Mouse (Mus musculus) lung, adult 2 months (tissue): ENCODE data around the gene Gm2956. TPM values are rescaled to one million over a fixed set of nuclear protein-coding genes. Genes with fewer than 3 reads are reported as not detected.
"Not testable (repeated sequence)": the region's sequence is repeated elsewhere in the genome, so short reads cannot be mapped to it uniquely, and the experiment has no call there.

ENCODE experiments used
- DNase-seq: peaks from one replicate; pipeline ENCODE4 v3.0.0; 2022
- H3K4me1 ChIP-seq: fragments of 200-500 bp; 2 replicates; pipeline ENCODE4 v1.6.1; 2011; ENCODE audit warnings: low read length; ENCODE audit not compliant: control insufficient read depth, insufficient read depth
- H3K4me3 ChIP-seq: fragments of 200-500 bp; replicated peaks from 2 replicates; pipeline ENCODE3; 2011; ENCODE audit warnings: low read depth, mild to moderate bottlenecking, control low read depth, low read length; ENCODE audit errors: extremely low read depth
- CTCF ChIP-seq: fragments of 200-500 bp; IDR thresholded peaks from 2 replicates; pipeline ENCODE4 v1.5.1; 2011; ENCODE audit warnings: mild to moderate bottlenecking, low read length, control low read depth; ENCODE audit not compliant: insufficient read depth
- WGBS: fragments of 180-500 bp; shearing (Covaris S2); methylation state at CpG from one replicate; pipeline ENCODE4 v1.1.7; 2018; 5-methylcytosine and 5-hydroxymethylcytosine counted together
- polyA plus RNA-seq: library from polyadenylated mRNA; depleted of rRNA; stranded (reverse); fragments of >200 nt; gene quantifications from 2 replicates; pipeline ENCODE4 v1.2.3, GENCODE M21; 2012; rRNA removed

Gene Gm2956
- not detected in 2 replicates for polyA plus RNA-seq

DNA sequence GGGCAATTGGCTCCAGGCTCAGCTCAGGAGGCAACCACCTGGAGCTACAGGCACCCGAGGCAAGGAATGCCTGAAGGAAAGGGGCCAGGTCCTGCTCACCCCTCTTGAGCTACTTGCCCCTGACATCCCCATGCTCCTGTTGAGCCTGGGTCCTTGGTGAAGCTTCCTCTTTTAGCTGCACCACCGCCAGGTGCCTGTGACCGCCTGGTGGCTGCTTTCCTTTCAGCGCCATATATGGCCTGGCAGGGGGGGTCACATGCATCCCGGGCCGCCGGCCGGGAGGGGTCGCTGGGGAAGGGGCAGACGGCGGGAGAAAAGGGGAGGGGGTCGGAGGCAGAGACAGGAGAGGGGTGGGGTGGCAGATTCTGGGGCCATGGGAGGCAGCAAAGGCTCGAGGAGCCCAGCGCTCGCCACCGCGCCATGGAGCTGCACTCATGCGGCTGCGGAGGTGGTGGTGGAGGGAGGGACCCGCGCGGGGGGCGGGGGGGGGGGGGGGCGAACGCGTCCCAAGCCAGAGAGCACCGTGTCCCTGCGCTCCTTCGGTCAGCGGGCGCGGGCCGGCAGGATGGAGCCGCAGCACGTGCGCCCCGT, at the start of gene Gm2956:
Gene Gm2956, plus strand, starts transcription at position 541 of the 591 bp plus-strand sequence.
- H3K4me1 ChIP-seq, H3K4me3 ChIP-seq, DNase-seq: not testable (repeated sequence)
- 2% methylated on average over 18 of the region's 37 CpGs for WGBS

DNA sequence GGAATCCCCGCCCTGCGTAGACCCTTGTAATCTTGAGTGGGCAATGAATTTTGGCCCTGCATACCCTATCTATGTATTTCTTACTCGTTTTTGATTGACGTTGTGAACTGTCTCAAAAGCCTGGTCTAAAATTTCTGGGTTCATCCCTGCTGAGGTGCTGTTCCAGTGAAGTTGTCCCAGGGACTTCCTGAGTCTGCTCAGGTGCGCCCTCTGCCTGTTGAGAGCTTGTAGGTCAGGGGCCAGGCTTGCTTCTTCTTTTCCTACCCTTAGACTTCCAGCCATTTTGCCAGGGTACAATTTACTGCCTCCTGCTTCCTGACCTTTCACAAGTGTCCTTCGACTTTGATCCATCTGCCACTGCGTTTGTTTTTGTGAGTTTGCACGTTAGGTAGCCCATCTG, 979 bp downstream of the Gm2956 start:
- DNase-seq, H3K4me1 ChIP-seq, H3K4me3 ChIP-seq: not testable (repeated sequence)
- 3% methylated on average over 5 of the region's 8 CpGs for WGBS
- peak; percentile 8; the same call in 1 of the 2 replicates for TF ChIP-seq CTCF

DNA sequence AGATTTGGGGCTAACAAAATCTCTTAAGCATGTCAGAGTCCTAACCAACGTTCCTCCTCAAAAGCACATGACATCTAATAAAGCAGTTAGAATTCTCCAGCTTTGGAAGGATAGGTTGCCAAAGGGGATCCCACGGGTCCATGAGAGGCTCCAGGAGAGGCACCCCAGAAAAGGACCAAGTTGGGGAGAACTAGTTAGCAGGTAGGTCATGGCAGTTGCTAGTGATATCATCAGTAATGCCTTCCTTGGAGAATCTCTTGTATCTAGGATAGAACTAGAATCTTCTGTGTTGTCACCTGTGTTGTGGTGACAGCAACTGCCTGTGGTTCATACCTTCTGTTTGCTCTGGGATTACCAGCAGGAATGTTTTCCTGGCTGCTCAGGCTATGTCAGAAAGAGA, 62.4 kb downstream of the Gm2956 start, which contains the start of gene Gm10413:
Gene Gm10413, plus strand, starts transcription at position 301 of the 400 bp plus-strand sequence.
- no CpG with 5 or more reads among the region's 2 CpGs for WGBS
- H3K4me1 ChIP-seq, DNase-seq, H3K4me3 ChIP-seq: not testable (repeated sequence)

Other genes starting within 250 kb of the Gm2956 start
- 0.08 and 0.43 TPM in 2 replicates for gene Gm10340, start 198.6 kb upstream of the Gm2956 start, polyA plus RNA-seq
- not detected in 2 replicates for gene Gm5795, start 144.4 kb upstream of the Gm2956 start, polyA plus RNA-seq
- 0.09 and 0.10 TPM in 2 replicates for gene D830030K20Rik, start 124.1 kb upstream of the Gm2956 start, polyA plus RNA-seq
- not detected in 2 replicates for gene Gm10413, start 62.5 kb downstream of the Gm2956 start, polyA plus RNA-seq
- gene Gm10409, start 80.0 kb downstream of the Gm2956 start, polyA plus RNA-seq, result not detected in 2 replicates
- gene Gm3005, start 95.5 kb downstream of the Gm2956 start, polyA plus RNA-seq, result not detected in 2 replicates
- not detected in 2 replicates for gene Gm10408, start 116.8 kb downstream of the Gm2956 start, polyA plus RNA-seq